Mouse (Mus musculus): ENCODE results near the gene Trpm6. TPM values are rescaled to one million over a fixed set of nuclear protein-coding genes. Genes with fewer than 3 reads are reported as not detected.

Trpm6 gene
- total RNA-seq, 2 experiments from 2014 or later = 0.33 to 0.59 TPM

DNA sequence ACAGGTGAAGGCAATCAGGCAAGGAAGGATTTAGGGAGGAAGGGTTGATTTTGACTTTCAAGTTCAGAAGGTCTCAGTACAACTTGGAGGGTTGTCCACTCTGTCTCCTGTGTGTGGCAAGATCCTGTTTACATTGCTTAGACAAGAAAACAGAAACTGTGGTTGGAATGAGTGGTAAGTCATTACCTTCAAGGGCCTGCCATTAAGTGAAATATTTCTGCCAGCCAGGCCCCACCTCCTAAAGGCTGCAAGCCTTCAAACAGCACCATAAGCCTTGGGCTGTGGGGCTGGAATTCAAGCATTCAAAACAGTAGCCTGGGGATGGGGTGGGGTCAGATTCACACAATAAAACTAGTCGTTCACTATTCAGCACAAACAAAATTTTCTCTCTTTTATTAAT lies 24.3 kb downstream of the Trpm6 start:
- Histone ChIP-seq H3K4me3 (no peak overlapping the region), H3K27ac (no peak overlapping the region)
- DNase-seq (ENCODE audit: extremely low spot score in 1 of 2, low spot score in 2 of 2) = no peak
- intact Hi-C loops (cut with DNase I) = no loop called here
- TF ChIP-seq CTCF (IDR thresholded peaks at IDR 0.05) = no peak

DNA sequence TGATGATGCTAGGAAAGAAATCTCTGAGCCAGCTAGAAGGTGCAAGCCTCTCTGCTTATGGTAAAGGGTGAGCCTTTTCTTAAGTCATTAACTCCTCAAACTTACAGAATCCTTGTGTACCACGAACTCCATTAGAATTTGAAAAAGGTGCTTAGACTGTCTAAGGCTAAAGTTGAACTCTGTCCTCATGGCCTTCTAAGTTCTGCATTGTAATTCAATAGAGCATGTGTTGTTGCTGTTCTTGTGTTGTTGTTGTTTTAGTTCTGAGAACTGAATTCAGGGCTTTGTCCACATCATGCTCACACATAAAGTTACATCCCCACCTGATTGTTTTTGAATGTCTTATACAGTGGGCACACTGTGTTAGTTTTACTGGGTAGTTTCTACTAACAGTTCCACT lies 49.9 kb downstream of the Trpm6 start:
- Histone ChIP-seq H3K27ac (no peak overlapping the region), H3K4me3 (no peak overlapping the region)
- no peak for TF ChIP-seq CTCF (IDR thresholded peaks at IDR 0.05)
- intact Hi-C loops (cut with DNase I) = no loop called here
- DNase-seq (ENCODE audit: extremely low spot score in 1 of 2, low spot score in 2 of 2) = no peak

DNA sequence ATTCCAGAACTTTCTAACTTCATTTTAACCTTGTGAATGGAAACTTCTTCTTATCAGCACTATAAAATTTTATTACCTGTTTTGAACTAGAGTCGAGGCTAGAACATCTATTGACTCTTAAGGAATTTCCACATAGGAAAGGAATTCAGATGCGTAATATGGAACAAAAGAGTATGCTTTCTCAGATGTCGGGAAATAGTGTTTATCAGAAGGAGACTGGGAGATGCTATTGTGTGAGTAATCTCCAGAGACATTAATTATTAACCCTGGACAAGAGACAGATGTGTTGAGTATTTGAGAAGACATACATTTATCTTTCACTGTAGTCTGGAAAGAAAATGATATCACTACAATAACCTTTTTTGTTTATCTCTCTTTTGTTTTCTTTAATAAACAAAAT lies 61.5 kb downstream of the Trpm6 start:
- no peak overlapping the region for H3K27ac ChIP-seq
- no peak for DNase-seq (ENCODE audit: extremely low spot score in 1 of 2, low spot score in 2 of 2)
- intact Hi-C loops (cut with DNase I) = no loop called here
- no peak overlapping the region for H3K4me3 ChIP-seq
- TF ChIP-seq CTCF (IDR thresholded peaks at IDR 0.05) = no peak

DNA sequence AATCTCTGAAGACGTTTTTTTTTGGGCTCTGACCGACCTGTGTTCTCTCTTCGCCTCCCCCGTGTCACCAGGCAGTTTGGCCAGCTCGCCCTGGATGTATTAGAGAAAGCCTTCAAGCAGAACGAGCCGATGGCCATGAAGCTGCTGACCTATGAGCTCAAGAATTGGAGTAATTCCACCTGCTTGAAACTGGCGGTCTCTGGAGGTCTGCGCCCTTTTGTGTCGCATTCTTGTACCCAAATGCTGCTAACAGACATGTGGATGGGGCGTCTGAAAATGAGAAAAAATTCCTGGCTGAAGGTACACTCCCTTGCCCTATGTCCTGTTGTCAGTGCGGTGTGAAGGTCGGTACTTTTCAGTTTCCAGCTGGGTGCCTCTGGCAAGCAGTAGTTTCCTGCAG lies 65.4 kb downstream of the Trpm6 start:
- H3K4me3 ChIP-seq = no peak overlapping the region
- TF ChIP-seq CTCF (IDR thresholded peaks at IDR 0.05) = no peak
- no peak overlapping the region for H3K27ac ChIP-seq
- DNase-seq (ENCODE audit: extremely low spot score in 1 of 2, low spot score in 2 of 2) = no peak
- intact Hi-C loops (cut with DNase I) = no loop called here

DNA sequence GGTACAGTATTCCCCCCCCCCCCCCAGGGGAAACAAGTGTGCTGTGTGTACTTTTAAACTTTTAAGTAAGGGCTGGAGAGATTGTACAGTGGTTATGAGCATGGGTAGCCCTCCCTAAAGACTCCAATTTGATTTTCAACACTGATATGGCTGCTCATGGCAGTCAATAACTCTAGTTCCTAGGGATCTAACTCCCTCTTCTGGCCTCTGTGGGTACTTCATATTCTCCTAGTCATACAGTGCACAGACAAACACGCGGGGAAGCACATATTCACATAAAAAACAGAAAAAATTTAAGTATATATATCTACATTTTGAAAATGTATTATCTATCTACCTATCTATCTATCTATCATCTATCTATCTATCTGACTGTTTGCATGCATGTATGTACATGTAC lies 67.6 kb downstream of the Trpm6 start:
- intact Hi-C loops (cut with DNase I) = no loop called here
- Histone ChIP-seq H3K27ac (no peak overlapping the region), H3K4me3 (no peak overlapping the region)
- no peak for TF ChIP-seq CTCF (IDR thresholded peaks at IDR 0.05)
- DNase-seq (ENCODE audit: extremely low spot score in 1 of 2, low spot score in 2 of 2) = no peak

DNA sequence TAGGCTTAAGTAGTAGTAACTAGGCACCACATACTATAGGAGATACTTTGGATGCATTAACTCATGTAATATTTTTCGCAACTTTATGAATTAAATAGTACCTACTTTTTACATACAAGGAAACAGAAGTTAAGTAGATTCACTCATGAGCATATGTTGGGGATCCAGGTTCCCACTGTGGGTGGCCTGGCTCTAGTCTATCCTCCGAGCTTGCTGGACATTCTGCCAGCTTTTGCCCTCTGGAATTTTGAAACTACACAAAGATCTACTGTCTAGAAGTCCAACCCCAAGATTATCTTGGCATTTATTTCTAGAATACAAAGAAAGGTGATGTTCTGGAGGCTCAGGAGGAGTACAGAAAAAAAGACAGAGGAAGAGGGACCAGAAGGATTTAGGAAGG lies 78.8 kb downstream of the Trpm6 start:
- Histone ChIP-seq H3K27ac (no peak overlapping the region), H3K4me3 (no peak overlapping the region)
- intact Hi-C loops (cut with DNase I) = no loop called here
- no peak for TF ChIP-seq CTCF (IDR thresholded peaks at IDR 0.05)
- no peak for DNase-seq (ENCODE audit: extremely low spot score in 1 of 2, low spot score in 2 of 2)

DNA sequence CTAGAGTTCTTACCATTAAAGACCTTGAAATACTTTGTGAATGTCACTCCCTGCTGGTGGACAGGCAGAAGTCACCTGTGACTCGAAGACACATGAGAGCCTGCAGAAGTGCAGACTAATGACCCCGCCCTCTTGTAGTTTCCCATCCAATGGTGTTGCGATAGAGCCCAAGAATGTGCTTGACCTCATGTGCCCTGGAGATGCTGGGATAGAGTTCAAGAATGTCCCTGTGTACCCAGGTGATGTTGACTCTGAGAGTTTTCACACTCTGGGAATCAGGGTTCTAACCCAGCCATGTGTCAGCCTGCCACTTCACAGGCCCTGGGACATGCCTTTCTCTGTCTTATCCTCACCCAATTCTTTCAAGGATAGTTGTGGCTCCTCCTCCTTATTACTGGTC lies 81.4 kb downstream of the Trpm6 start:
- Histone ChIP-seq H3K4me3 (no peak overlapping the region), H3K27ac (no peak overlapping the region)
- intact Hi-C loops (cut with DNase I) = loop anchor here (10.0 kb wide), 2 partner anchors 266 to 1366 kb away; no protein-coding TSS in a partner anchor
- DNase-seq (ENCODE audit: extremely low spot score in 1 of 2, low spot score in 2 of 2) = no peak
- TF ChIP-seq CTCF (IDR thresholded peaks at IDR 0.05) = no peak

DNA sequence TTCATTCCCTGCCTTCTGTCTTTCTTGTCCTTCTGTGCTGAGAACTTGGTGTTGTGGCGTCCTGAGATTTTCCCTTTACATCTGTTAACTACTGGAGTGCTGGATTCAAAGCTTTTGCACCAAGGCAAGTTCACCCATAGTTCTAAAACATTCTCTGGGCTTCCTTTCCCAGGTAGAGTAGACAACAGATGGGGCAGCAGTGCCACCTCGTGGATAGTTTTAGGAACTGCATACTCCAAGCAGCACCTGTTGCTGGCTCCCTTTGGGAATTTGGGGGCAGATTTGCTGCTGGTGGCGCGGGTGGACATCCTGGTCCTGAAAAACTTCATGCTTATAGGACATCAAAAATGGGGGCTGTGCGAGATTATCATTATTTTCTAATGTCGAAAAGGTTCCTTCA lies 85.2 kb downstream of the Trpm6 start:
- peak; percentile 98 for TF ChIP-seq CTCF (IDR thresholded peaks at IDR 0.05)
- intact Hi-C loops (cut with DNase I) = loop anchor here (2.0 to 10.0 kb wide), 3 partner anchors 118 to 1370 kb away; no protein-coding TSS in a partner anchor
- H3K27ac ChIP-seq = no peak overlapping the region
- DNase-seq (ENCODE audit: extremely low spot score in 1 of 2, low spot score in 2 of 2) = peak; percentile 58 to 78
- no peak overlapping the region for H3K4me3 ChIP-seq

DNA sequence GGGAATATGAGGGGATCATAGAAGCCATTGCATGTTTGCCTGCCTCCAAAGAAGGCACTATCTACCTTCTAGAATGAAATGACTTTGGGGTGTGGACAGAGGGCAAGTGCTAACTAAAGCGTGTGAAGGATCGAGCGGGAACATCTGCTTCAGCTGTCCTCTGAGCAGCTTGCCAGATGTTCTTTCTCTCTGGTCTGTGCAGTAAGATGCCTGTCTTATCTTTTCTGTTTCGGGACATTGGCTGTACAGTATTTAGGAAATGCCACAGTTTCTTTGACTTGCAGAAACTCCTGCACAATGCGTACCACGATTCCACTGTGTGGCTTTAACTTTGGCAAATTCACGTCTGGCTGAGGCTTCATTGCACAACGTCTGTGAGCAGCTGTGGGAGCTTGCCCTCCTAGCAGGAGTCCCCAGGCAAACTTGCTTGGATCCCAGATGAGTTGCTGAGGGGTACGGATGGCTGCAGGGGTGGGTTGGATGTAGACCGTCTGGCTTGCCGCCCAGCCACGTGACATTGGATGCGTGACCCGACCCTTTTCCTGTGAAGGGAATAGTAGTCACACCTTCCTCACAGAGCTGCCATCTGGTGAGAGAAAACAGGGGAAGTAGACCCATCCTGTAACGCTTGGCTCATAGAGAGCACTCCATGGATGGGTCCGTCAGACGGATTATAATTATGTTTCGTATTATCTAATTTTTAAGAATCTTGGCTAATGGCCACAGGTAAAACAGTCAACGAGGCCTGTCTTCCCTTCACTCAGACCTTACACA lies 92.2 kb downstream of the Trpm6 start:
- Histone ChIP-seq H3K27ac (no peak overlapping the region), H3K4me3 (no peak overlapping the region)
- intact Hi-C loops (cut with DNase I) = no loop called here
- DNase-seq (ENCODE audit: extremely low spot score in 1 of 2, low spot score in 2 of 2) = no peak
- TF ChIP-seq CTCF (IDR thresholded peaks at IDR 0.05) = no peak

DNA sequence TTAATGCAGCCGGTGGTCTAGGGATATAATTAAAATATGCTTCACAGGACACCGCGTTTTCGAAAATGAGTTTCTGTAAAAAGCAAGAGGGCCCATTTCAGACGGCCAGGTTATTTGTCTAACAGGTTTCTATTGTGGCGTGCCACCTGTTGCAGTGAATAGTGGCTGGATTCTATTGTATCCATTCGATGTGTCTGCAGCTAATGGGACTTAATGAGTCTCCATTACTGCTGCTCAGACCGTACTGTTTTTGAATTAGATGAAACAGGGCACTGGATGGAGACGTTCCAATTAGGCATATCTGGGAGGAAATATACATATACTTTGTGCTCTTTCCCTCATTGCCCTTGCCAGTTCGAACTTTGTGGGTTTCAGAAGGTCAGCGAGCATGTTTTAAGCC lies 92.8 kb downstream of the Trpm6 start:
- intact Hi-C loops (cut with DNase I) = no loop called here

DNA sequence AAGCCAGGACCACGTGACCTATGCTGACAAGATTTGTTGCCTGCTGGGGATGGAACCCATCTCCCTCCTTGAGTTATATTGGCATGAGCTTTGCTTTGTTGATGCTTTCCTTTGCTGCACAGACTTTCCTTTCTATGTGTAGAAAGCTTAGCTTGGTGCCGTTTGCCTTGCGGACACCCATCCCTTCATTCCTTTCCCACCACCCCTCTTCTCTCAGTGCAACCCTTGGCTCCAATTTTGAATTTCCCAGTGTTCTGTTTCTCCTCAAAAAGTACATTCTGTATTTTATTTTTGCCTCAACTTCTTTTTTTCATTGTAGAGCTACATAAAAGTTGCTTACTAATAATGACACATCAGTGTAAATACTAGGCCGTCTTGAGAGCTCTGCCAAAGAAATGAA lies 96.6 kb downstream of the Trpm6 start:
- intact Hi-C loops (cut with DNase I) = no loop called here
- TF ChIP-seq CTCF (IDR thresholded peaks at IDR 0.05) = no peak
- DNase-seq (ENCODE audit: extremely low spot score in 1 of 2, low spot score in 2 of 2) = no peak
- no peak overlapping the region for H3K27ac ChIP-seq
- no peak overlapping the region for H3K4me3 ChIP-seq

More for the DNA sequence above, 92.8 kb downstream of the Trpm6 start:
- H3K27ac ChIP-seq = no peak overlapping the region
- no peak overlapping the region for H3K4me3 ChIP-seq
- no peak for TF ChIP-seq CTCF (IDR thresholded peaks at IDR 0.05)
- DNase-seq (ENCODE audit: extremely low spot score in 1 of 2, low spot score in 2 of 2) = no peak

DNA sequence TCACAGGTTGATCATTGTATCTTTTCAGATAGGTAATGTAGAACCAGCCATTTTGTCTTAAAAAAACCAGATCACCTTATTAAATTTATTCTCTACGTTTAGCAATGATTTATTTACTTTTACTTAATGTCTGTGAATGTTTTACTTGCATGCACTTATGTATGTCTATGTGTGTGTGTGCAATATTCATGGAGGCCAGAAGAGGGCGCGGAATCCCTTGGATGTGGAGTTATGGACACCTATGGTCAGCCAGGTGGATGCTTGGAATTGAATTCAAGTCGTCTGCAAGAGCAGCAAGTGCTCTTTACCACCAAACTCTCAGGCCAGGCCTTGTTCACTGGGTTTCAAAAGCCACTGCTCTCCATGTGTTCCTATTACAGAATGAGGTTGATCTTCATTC lies 118.5 kb downstream of the Trpm6 start:
- DNase-seq (ENCODE audit: extremely low spot score in 1 of 2, low spot score in 2 of 2) = no peak
- Histone ChIP-seq H3K4me3 (no peak overlapping the region), H3K27ac (no peak overlapping the region)
- intact Hi-C loops (cut with DNase I) = no loop called here
- TF ChIP-seq CTCF (IDR thresholded peaks at IDR 0.05) = no peak; the same call in 1 of the 2 replicates

Measured in left cerebral cortex, adult 2 months (tissue).